Mouse (Mus musculus) stomach, postnatal 0 days (tissue): Measurements from ENCODE around the gene Tfeb. TPM values are rescaled to one million over a fixed set of nuclear protein-coding genes. Genes with fewer than 3 reads are reported as not detected.

Experiments
- ATAC-seq: fragments of 200-750 bp; cut with Nextera tagmentation; 2 replicates; pipeline ENCODE4 v1.8.0; 2017; ENCODE audit not compliant: low FRiP score, low TSS enrichment
- DNase-seq: peaks from one replicate; pipeline ENCODE4 v3.0.0-alpha.2; 2016; ENCODE audit warnings: low spot score
- H3K27ac ChIP-seq: fragments of 300-500 bp; sonication (generic); replicated peaks from 2 replicates; pipeline ENCODE4 v1.5.1; 2014; ENCODE audit warnings: mild to moderate bottlenecking, control low read depth
- H3K27me3 ChIP-seq: fragments of 300-500 bp; sonication (generic); 2 replicates; pipeline ENCODE4 v1.6.1; 2014; ENCODE audit warnings: low read length; ENCODE audit not compliant: control insufficient read depth, insufficient read depth
- H3K36me3 ChIP-seq: fragments of 300-500 bp; sonication (generic); 2 replicates; pipeline ENCODE4 v1.6.1; 2014; ENCODE audit warnings: low read length, mixed read lengths; ENCODE audit not compliant: control insufficient read depth, insufficient read depth
- H3K4me1 ChIP-seq: fragments of 300-500 bp; sonication (generic); replicated peaks from 2 replicates; pipeline ENCODE4 v1.6.1; 2014; ENCODE audit warnings: antibody characterized with exemption; ENCODE audit not compliant: control insufficient read depth, insufficient read depth
- H3K4me2 ChIP-seq: fragments of 300-500 bp; sonication (generic); replicated peaks from 2 replicates; pipeline ENCODE4 v1.6.1; 2014; ENCODE audit warnings: low read depth, mild to moderate bottlenecking, control low read depth, moderate library complexity
- H3K4me3 ChIP-seq: fragments of 300-500 bp; sonication (generic); 2 replicates; pipeline ENCODE4 v1.5.1; 2014; ENCODE audit warnings: low read depth, low read length, control low read depth
- H3K9ac ChIP-seq: fragments of 300-500 bp; sonication (generic); 2 replicates; pipeline ENCODE4 v1.6.1; 2014; ENCODE audit warnings: mild to moderate bottlenecking, low read length, control low read depth, mixed read lengths
- H3K9me3 ChIP-seq: fragments of 300-500 bp; sonication (generic); 2 replicates; pipeline ENCODE4 v1.6.1; 2016; ENCODE audit warnings: low read length; ENCODE audit not compliant: control insufficient read depth
- CTCF ChIP-seq: IDR thresholded peaks from 2 replicates; pipeline ENCODE4 v1.5.1; 2016; ENCODE audit warnings: antibody characterized with exemption, low read depth, mild to moderate bottlenecking, moderate library complexity
- EP300 ChIP-seq: optimal IDR thresholded peaks from 2 replicates; pipeline ENCODE3; 2016; ENCODE audit warnings: antibody characterized with exemption
- WGBS: fragments of 180-500 bp; shearing (Covaris S2); extraction: QIAGEN DNeasy Blood & Tissue Kit; methylation state at CpG from one replicate; pipeline ENCODE4 v1.1.7; 2014; 5-methylcytosine and 5-hydroxymethylcytosine counted together
- polyA plus RNA-seq: library from polyadenylated mRNA; unstranded; fragments of >200 nt; fragmentation: Nextera tagmentation; extraction: Ambion mirVana; gene quantifications from 2 replicates; pipeline ENCODE4 v1.2.1, GENCODE M21; 2015

Gene Tfeb
- polyA plus RNA-seq, 1 experiment from 2014 or later: 10.4 TPM

- no peak overlapping the region for H3K4me3 ChIP-seq
- no peaks in the 10 kb centered on the region for H3K27me3 ChIP-seq
- DNase-seq (no peak), ATAC-seq (no peak)
- no peak overlapping the region for H3K9ac ChIP-seq
- no peak overlapping the region for H3K4me2 ChIP-seq
- TF ChIP-seq CTCF (no peak), EP300 (no peak)
- WGBS: 76% methylated on average over 4 of the region's 4 CpGs
- no peaks in the 10 kb centered on the region for H3K9me3 ChIP-seq
- no peak overlapping the region for H3K27ac ChIP-seq
- H3K36me3 ChIP-seq: no peaks in the 10 kb centered on the region
- H3K4me1 ChIP-seq: no peaks in the 10 kb centered on the region
These were observed 15.6 kb upstream of the Tfeb start for GRCm38 (mm10) chr17:47721183-47721582.

- ATAC-seq: peak; percentile 72
- peak within 1 kb of the TSS; percentile 6; the same call in 1 of the 2 replicates for H3K4me3 ChIP-seq
- 0 out of 2 replicates have a peak, but pooled peaks cover 3% of the 10 kb centered on the region for H3K4me1 ChIP-seq
- H3K9ac ChIP-seq: no peak within 1 kb of the TSS
- H3K9me3 ChIP-seq: no peaks in the 10 kb centered on the region
- WGBS: 59% methylated on average over 11 of the region's 11 CpGs
- H3K27ac ChIP-seq: no peak within 1 kb of the TSS
- no peaks in the 10 kb centered on the region for H3K36me3 ChIP-seq
- DNase-seq: peak; percentile 87
- H3K27me3 ChIP-seq: no peaks in the 10 kb centered on the region
- H3K4me2 ChIP-seq: peak within 1 kb of the TSS; percentile 17; the same call in 1 of the 2 replicates
- TF ChIP-seq CTCF: no peak
- no peak for TF ChIP-seq EP300
These were observed 10.3 kb upstream of the Tfeb start, which contains the start of gene Pgc for GRCm38 (mm10) chr17:47726566-47726965. TSS of gene Pgc (plus strand) at chr17:47726842.

GRCm38 (mm10) chr17:47730633-47731575 lies 5.9 kb upstream of the Tfeb start:
- ATAC-seq (no peak), DNase-seq (no peak)
- Histone ChIP-seq H3K9me3 (no peaks in the 10 kb centered on the region), H3K27ac (no peak overlapping the region), H3K4me1 (0 out of 2 replicates have a peak, but pooled peaks cover 3% of the 10 kb centered on the region), H3K27me3 (no peaks in the 10 kb centered on the region), H3K4me3 (no peak overlapping the region), H3K9ac (no peak overlapping the region), H3K4me2 (no peak overlapping the region), H3K36me3 (no peaks in the 10 kb centered on the region)
- TF ChIP-seq EP300 (no peak), CTCF (peak; percentile 48)
- WGBS: 50% methylated on average over 24 of the region's 24 CpGs

GRCm38 (mm10) chr17:47735553-47736100 lies 1.2 kb upstream of the Tfeb start:
- DNase-seq (no peak), ATAC-seq (no peak)
- Histone ChIP-seq H3K4me2 (no peak overlapping the region), H3K9ac (no peak overlapping the region), H3K27ac (no peak overlapping the region), H3K4me3 (no peak overlapping the region), H3K4me1 (peaks cover 4% of the 10 kb centered on the region), H3K36me3 (no peaks in the 10 kb centered on the region), H3K27me3 (no peaks in the 10 kb centered on the region), H3K9me3 (no peaks in the 10 kb centered on the region)
- 75% methylated on average over 14 of the region's 14 CpGs for WGBS
- TF ChIP-seq EP300 (no peak), CTCF (no peak)

- WGBS: 0% methylated on average over 32 of the region's 60 CpGs
- TF ChIP-seq CTCF: no peak
- no peak for TF ChIP-seq EP300
These were observed 638 bp downstream of the Tfeb start for GRCm38 (mm10) chr17:47737271-47738065.

More at GRCm38 (mm10) chr17:47737271-47738065, 638 bp downstream of the Tfeb start:
- Histone ChIP-seq H3K27me3 (no peaks in the 10 kb centered on the region), H3K4me1 (peaks cover 3% of the 10 kb centered on the region), H3K4me3 (peak overlapping the region; percentile 78), H3K9ac (peak overlapping the region; percentile 72), H3K27ac (peak overlapping the region; percentile 90), H3K4me2 (peak overlapping the region; percentile 91), H3K9me3 (no peaks in the 10 kb centered on the region), H3K36me3 (no peaks in the 10 kb centered on the region)
- peak; percentile 90 for DNase-seq
- peak; percentile 87 for ATAC-seq
